Mouse (Mus musculus) lung, adult 18-20 months (tissue): Measurements from ENCODE around the gene Rara.

Experiments
- DNase-seq, 2 experiments: peaks; one replicate each; pipeline ENCODE4 v3.0.0; 2022; ENCODE audit warnings: mixed read lengths in 2 of 2

Gene Rara

DNA sequence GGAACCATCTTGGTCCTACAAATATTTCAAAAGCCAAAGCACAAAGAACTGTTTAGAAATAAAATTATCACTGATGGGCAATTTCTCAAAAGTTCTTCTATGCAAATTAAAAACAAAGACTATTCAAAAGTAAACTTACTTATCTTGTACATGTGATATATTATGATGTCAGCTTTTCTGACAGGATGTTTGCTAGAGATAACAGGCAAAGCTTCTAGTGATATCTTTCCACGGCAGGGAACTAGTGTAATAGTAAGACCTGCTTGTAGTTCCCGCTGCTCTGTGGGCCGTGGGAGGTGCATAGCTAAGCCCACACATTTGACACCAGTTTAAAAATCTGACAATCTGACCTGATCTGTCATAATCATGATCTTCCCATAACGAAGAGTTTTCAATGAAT lies 82.5 kb downstream of the Rara start:
- DNase-seq = no peak

DNA sequence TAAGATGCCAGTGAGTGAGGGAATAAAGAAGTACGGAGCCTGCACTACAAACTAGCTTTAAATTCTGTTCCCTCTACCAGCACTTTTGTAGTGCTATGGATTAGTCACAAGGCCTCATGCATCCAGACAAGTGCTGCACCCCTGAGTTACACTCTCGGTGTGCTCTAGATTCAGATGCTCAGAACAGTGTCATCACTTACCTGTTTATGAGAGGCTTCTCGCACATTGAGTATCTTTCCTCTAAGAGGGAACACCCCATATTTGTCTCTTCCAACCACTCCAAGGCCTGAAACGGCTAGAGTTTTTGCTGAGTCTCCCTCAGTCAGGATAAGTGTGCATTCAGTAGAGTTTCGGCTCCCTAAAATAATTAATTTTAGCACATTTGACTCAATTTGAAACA lies 83.1 kb downstream of the Rara start:
- no peak for DNase-seq

DNA sequence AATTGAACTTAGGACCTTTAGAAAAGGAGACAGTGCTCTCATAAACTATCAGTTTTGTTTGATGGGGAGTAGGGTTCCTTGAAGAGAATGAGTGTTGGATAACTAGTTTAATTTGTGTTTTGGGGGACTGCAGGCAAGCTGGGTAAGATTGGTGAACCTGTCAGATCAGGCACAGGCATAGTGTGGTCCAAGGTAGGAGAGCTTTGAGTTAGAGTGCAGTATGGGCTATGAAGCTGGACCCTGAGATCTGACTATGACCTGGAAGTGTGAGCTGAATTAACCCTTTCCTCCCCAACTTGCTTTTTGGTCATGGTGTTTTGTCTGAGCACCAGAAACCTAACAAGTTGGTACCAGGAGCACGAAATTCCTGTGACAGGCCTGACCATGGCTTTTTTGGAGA lies 86.2 kb downstream of the Rara start:
- DNase-seq = no peak

DNA sequence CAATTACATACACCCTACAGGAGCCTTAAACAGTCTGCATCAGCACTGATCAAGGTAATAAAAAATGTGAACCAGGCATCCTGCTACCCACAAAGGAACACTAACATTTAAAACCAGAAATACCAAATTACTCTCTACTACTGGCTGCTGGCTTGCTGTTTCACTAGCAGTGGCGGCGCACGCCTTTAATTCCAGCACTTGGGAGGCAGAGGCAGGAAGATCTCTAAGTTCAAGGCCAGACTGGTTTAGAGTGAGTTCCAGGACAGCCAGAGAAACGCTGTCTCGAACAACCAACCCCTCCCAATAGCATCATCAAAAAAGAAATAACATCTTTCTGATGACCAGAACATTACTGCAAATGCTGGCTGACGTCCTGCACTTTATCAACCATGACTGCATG lies 92.2 kb downstream of the Rara start:
- DNase-seq = no peak

GRCm38 (mm10) chr11:99022384-99022933 lies 94.8 kb downstream of the Rara start:
- DNase-seq = no peak

- no peak for DNase-seq
These were observed 95.5 kb downstream of the Rara start for GRCm38 (mm10) chr11:99023094-99023493.

- peak; percentile 93 to 94 for DNase-seq
These were observed 96.2 kb downstream of the Rara start, which contains the start of gene Top2a for GRCm38 (mm10) chr11:99023500-99024467. Gene Top2a (minus strand): TSS chr11:99024189.
